Mouse (Mus musculus) liver, embryonic 14.5 days (tissue): ENCODE measurements around the gene Mark4.

ENCODE experiments used
- CTCF ChIP-seq: IDR thresholded peaks from 2 replicates; pipeline ENCODE4 v1.5.1; 2016; ENCODE audit warnings: antibody characterized with exemption, low read depth, control low read depth
- EP300 ChIP-seq: IDR thresholded peaks from 2 replicates; pipeline ENCODE4 v1.6.1; 2016; ENCODE audit warnings: antibody characterized with exemption, low read depth

- TF ChIP-seq EP300 = no peak
- no peak for TF ChIP-seq CTCF
Measured at GRCm38 (mm10) chr7:19437048-19437447, 21.6 kb downstream of the Mark4 start.
